Mouse (Mus musculus): ENCODE measurements around the gene Hist1h2bh. TPM values are rescaled to one million over a fixed set of nuclear protein-coding genes. Genes with fewer than 3 reads are reported as not detected.
"Not testable (repeated sequence)": the region's sequence is repeated elsewhere in the genome, so short reads cannot be mapped to it uniquely, and the experiment has no call there.

The Hist1h2bh gene
- polyA plus RNA-seq, 1 experiment from 2014 or later, result 0.94 TPM

DNA sequence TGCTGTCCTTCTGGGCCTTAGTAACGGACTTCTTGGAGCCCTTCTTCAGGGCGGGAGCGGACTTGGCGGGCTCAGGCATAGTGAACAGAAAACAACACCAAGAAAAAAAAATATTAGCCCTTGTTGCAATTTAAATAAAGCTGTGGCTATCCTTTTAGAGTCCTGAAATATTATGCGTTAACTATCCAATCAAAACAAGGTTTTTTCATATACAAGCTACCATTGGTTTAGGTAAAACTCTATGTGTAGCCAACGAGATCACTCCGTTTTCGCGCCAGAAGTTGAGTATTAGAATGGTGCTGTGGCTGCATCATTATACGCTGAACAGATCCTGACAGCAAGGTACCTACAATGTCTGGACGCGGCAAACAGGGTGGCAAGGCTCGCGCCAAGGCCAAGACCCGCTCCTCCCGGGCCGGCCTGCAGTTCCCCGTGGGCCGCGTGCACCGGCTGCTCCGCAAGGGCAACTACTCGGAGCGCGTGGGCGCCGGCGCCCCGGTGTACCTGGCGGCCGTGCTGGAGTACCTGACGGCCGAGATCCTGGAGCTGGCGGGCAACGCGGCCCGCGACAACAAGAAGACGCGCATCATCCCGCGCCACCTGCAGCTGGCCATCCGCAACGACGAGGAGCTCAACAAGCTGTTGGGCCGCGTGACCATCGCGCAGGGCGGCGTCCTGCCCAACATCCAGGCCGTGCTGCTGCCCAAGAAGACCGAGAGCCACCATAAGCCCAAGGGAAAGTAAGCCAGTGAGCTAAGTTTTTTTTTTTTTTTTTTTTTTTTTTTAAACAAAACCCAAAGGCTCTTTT is 9.4 kb downstream of the Hist1h2bh start, which contains the start of gene Hist1h2af:
Hist1h2af (plus strand) TSS at position 347 of the 808 bp plus-strand sequence.
- WGBS, result under 1% methylated on average over 24 of the region's 53 CpGs
- not testable (repeated sequence) for H3K27me3 ChIP-seq (replicated peaks; ENCODE audit: control insufficient read depth, insufficient read depth, low read length); H3K36me3 ChIP-seq (ENCODE audit: control insufficient read depth, insufficient read depth, low read length); H3K9me3 ChIP-seq (ENCODE audit: control insufficient read depth, low read length)
- H3K4me1 ChIP-seq (ENCODE audit: control insufficient read depth, insufficient read depth, low read length), result peaks cover 23% of the 10 kb centered on the region
- H3K9ac ChIP-seq (ENCODE audit: low read depth, low read length), result peak within 1 kb of the TSS; percentile 74
- peak; percentile 51 for ATAC-seq
- H3K4me2 ChIP-seq (ENCODE audit: low read depth, low read length), result peak within 1 kb of the TSS; percentile 65
- H3K27ac ChIP-seq (ENCODE audit: low read length), result peak within 1 kb of the TSS; percentile 98
- H3K4me3 ChIP-seq (ENCODE audit: low read length), result peak within 1 kb of the TSS; percentile 55

DNA sequence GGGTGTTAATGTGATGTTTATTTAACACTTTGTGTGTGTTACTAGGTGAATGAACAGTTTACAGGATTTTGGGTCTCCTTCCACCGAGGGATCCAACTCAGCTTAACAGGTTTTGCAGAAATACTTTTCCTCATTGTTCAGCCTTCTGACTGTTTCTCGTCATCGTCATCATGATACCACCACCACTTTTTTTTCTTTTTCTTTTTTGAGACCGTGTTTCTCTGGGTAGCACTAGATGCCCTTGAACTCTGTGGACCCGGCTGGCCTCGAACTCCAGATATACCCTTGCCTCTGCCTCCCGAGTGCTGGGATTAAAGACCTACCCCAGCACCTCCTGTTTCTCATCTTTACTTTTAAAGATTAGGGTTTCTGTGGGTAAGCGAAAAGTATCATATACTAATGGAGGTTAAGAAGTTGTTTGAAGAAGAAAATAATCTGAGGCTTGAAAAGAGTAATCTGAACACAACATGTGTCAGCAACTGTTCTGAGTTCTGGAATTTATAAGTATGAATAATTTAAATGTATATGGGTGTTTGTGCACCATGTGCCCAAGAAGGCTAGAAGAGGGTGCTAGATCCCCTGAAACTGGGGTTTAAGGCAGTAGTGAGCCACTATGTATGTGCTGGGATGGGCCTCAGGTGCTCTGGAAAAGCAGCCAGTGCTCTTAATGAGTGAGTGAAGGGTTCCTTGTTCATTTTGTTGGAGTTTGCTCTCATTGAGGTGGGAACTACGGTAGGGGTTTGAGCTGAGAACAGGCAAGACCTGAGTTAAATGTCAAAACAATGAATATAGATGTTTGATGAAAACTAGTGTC is 10.7 kb downstream of the Hist1h2bh start:
- Histone ChIP-seq H3K9ac (ENCODE audit: low read depth, low read length) (peak overlapping the region; percentile 74), H3K4me1 (ENCODE audit: control insufficient read depth, insufficient read depth, low read length) (peaks cover 23% of the 10 kb centered on the region), H3K9me3 (ENCODE audit: control insufficient read depth, low read length) (no peaks in the 10 kb centered on the region), H3K36me3 (ENCODE audit: control insufficient read depth, insufficient read depth, low read length) (no peaks in the 10 kb centered on the region), H3K27ac (ENCODE audit: low read length) (peak overlapping the region; percentile 98), H3K4me2 (ENCODE audit: low read depth, low read length) (peak overlapping the region; percentile 65), H3K27me3 (replicated peaks; ENCODE audit: control insufficient read depth, insufficient read depth, low read length) (no peaks in the 10 kb centered on the region), H3K4me3 (ENCODE audit: low read length) (peak overlapping the region; percentile 59)
- WGBS, result 15% methylated on average over 9 of the region's 9 CpGs
- ATAC-seq, result no peak

DNA sequence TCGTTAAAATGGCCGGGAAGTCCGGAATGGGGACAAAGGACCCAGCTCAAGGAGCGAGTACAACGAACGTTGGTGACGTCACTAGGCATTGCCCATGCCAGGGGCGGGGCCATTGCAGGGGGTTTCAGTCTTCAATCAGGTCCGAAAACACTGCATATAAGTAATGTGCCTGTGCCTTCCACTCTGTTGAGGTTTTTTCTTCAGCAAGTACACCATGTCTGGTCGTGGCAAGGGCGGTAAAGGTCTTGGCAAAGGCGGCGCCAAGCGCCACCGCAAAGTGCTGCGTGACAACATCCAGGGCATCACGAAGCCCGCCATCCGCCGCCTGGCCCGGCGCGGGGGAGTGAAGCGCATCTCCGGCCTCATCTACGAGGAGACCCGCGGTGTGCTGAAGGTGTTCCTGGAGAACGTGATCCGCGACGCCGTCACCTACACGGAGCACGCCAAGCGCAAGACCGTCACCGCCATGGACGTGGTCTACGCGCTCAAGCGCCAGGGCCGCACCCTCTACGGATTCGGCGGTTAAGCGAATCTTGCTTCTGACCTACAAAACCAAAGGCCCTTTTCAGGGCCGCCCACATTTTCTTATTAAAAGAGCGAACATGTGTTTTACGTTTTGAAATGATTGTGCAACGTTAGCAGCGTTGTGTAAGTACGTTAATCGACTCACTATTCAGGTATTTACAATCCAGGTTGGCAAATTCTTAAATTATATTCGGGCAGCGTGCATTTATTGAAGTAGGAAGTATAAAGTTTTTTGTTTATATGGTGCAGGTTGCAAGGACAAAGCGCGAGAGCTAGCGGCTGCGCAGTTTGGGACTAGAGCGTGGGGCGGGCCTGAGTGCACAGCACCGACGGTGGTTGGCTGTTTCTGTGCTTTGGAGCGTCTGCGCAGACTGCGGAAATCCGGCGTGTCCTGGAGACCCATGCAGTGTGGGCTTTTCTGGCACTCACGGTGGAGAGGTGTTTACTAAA is 12.0 kb downstream of the Hist1h2bh start, which contains the start of gene Hist1h4h:
Hist1h4h (plus strand) TSS at position 150 of the 975 bp plus-strand sequence.
- ATAC-seq, result peak; percentile 73
- Histone ChIP-seq H3K4me1 (ENCODE audit: control insufficient read depth, insufficient read depth, low read length) (peaks cover 17% of the 10 kb centered on the region), H3K4me2 (ENCODE audit: low read depth, low read length) (peak within 1 kb of the TSS; percentile 65), H3K9me3 (ENCODE audit: control insufficient read depth, low read length) (no peaks in the 10 kb centered on the region), H3K4me3 (ENCODE audit: low read length) (peak within 1 kb of the TSS; percentile 59), H3K36me3 (ENCODE audit: control insufficient read depth, insufficient read depth, low read length) (no peaks in the 10 kb centered on the region), H3K27me3 (replicated peaks; ENCODE audit: control insufficient read depth, insufficient read depth, low read length) (no peaks in the 10 kb centered on the region), H3K27ac (ENCODE audit: low read length) (peak within 1 kb of the TSS; percentile 98), H3K9ac (ENCODE audit: low read depth, low read length) (peak within 1 kb of the TSS; percentile 74)
- WGBS, result under 1% methylated on average over 57 of the region's 70 CpGs

DNA sequence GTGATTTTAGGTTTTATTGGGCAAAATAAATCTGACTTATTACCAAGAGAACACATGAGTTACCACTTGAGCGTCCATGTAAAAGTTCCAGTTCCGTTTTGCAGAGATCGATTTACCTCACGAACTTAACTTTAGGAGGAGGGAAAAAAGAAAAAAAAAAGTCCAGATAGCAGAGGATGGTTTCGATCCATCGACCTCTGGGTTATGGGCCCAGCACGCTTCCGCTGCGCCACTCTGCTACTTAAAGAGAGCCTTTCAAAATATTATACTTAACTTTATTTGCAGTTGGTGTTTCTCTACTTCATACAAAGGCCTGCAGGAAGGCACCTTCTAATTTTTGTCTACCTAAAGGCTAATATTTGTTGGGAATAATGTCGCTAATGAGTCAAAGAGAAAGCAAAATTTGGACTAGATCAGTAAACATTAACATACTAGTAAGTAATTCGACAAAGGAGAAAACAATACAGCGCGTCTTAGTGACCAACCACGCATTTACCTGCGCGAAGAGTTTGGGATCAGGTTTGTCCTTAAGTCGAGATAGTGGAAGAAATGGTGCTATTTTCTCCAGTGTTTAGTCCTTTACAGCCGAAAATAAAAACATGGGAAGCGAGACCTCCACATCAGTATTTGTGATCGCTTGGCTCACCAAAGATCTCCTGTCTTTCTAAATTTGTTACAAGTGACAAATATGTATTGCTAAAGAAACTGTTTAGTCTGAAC is 12.9 kb downstream of the Hist1h2bh start:
- Histone ChIP-seq H3K27me3 (replicated peaks; ENCODE audit: control insufficient read depth, insufficient read depth, low read length) (no peaks in the 10 kb centered on the region), H3K27ac (ENCODE audit: low read length) (peak overlapping the region; percentile 98), H3K4me1 (ENCODE audit: control insufficient read depth, insufficient read depth, low read length) (peaks cover 17% of the 10 kb centered on the region), H3K9me3 (ENCODE audit: control insufficient read depth, low read length) (no peaks in the 10 kb centered on the region), H3K4me3 (ENCODE audit: low read length) (peak overlapping the region; percentile 59), H3K36me3 (ENCODE audit: control insufficient read depth, insufficient read depth, low read length) (no peaks in the 10 kb centered on the region), H3K4me2 (ENCODE audit: low read depth, low read length) (peak overlapping the region; percentile 65), H3K9ac (ENCODE audit: low read depth, low read length) (peak overlapping the region; percentile 74)
- ATAC-seq, result no peak
- WGBS, result under 1% methylated on average over 20 of the region's 20 CpGs

DNA sequence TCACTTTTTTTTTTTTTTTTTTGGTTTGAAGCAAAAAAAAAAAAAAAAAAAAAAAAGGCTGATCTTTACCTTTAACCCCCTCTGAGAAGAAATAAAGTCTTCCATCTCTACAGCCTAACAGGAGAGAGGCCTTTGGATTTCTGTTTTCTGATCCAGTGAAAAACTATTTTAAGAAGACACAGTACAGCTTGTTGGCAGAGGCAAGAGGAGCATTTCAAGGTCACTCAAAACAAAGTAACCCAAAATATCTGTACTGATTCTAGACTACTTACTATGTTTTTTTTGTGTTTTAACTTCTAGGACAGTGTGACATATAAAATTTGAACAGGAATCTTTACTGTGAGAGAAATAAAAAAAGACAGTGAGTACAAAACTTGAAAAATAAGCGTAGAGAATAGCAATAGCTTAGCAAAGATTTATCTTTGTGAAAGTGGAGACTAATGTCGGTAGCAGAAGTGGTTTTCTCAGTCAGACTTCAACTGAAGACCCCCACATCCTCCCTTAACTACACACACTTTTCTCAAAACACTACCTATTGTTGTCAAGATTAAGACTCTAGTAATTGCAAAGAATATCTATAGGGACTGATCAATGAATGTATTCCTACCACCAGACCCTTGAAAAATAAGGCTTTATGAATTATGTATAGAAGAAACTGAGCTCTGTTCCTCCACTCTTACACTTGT is 13.6 kb downstream of the Hist1h2bh start:
- 20% methylated on average over 2 of the region's 2 CpGs for WGBS

DNA sequence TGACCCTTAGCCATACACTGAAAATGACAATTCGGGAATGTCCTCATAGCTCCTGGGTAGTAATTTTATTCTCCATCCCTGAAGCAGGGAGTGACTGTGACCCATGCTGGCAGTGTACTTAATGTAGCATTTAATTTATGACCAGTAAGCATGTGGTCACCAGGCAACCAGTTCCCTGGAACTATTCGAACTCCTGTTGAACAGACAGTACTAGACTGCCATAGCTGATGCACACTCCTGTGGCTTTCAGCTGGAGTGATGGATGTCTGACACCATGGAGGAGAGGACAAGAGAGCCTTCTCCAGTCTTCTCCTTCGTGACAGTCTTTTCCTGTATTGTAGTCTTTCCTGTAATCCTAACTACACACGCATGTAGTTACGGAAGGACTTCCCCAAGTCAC is 14.2 kb downstream of the Hist1h2bh start:
- 68% methylated on average over 5 of the region's 5 CpGs for WGBS
- H3K27me3 ChIP-seq (replicated peaks; ENCODE audit: control insufficient read depth, insufficient read depth, low read length), result no peaks in the 10 kb centered on the region
- no peak overlapping the region for H3K27ac ChIP-seq (ENCODE audit: low read length)
- H3K9me3 ChIP-seq (ENCODE audit: control insufficient read depth, low read length), result no peaks in the 10 kb centered on the region
- no peaks in the 10 kb centered on the region for H3K36me3 ChIP-seq (ENCODE audit: control insufficient read depth, insufficient read depth, low read length)
- no peak overlapping the region for H3K9ac ChIP-seq (ENCODE audit: low read depth, low read length)
- H3K4me2 ChIP-seq (ENCODE audit: low read depth, low read length), result no peak overlapping the region
- peaks cover 14% of the 10 kb centered on the region for H3K4me1 ChIP-seq (ENCODE audit: control insufficient read depth, insufficient read depth, low read length)
- no peak overlapping the region for H3K4me3 ChIP-seq (ENCODE audit: low read length)
- no peak for ATAC-seq

More for the DNA sequence above, 13.6 kb downstream of the Hist1h2bh start:
- no peak overlapping the region for H3K27ac ChIP-seq (ENCODE audit: low read length)
- H3K9me3 ChIP-seq (ENCODE audit: control insufficient read depth, low read length), result no peaks in the 10 kb centered on the region
- peak overlapping the region; percentile 65 for H3K4me2 ChIP-seq (ENCODE audit: low read depth, low read length)
- peak overlapping the region; percentile 59 for H3K4me3 ChIP-seq (ENCODE audit: low read length)
- no peak for ATAC-seq
- no peaks in the 10 kb centered on the region for H3K36me3 ChIP-seq (ENCODE audit: control insufficient read depth, insufficient read depth, low read length)
- peak overlapping the region; percentile 54; the same call in 1 of the 2 replicates for H3K9ac ChIP-seq (ENCODE audit: low read depth, low read length)
- peaks cover 15% of the 10 kb centered on the region for H3K4me1 ChIP-seq (ENCODE audit: control insufficient read depth, insufficient read depth, low read length)
- no peaks in the 10 kb centered on the region for H3K27me3 ChIP-seq (replicated peaks; ENCODE audit: control insufficient read depth, insufficient read depth, low read length)

DNA sequence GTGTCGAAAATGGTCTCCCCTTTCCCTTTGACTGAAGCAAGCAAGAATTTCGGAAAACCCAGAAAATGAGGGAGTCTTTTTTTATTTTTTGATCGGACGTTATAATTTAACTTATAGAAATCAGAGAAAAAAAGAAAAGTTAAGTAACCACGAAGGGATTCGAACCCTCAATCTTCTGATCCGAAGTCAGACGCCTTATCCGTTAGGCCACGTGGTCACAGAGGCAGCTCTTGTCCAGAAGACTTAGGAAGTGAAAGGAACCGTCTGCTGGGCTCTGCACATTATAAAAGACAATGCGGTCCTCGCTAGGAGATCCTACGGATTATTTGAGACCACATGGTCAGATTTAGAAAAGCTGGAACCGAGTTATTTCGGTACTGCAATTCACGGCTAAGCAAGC is 16.9 kb downstream of the Hist1h2bh start:
- Histone ChIP-seq H3K4me1 (ENCODE audit: control insufficient read depth, insufficient read depth, low read length) (0 out of 2 replicates have a peak, but pooled peaks cover 5% of the 10 kb centered on the region), H3K4me3 (ENCODE audit: low read length) (peak overlapping the region; percentile 53), H3K27me3 (replicated peaks; ENCODE audit: control insufficient read depth, insufficient read depth, low read length) (no peaks in the 10 kb centered on the region), H3K9ac (ENCODE audit: low read depth, low read length) (peak overlapping the region; percentile 59), H3K27ac (ENCODE audit: low read length) (0 out of 2 replicates have a peak overlapping the region, but pooled peaks have one; percentile 6), H3K36me3 (ENCODE audit: control insufficient read depth, insufficient read depth, low read length) (no peaks in the 10 kb centered on the region), H3K4me2 (ENCODE audit: low read depth, low read length) (peak overlapping the region; percentile 54), H3K9me3 (ENCODE audit: control insufficient read depth, low read length) (no peaks in the 10 kb centered on the region)
- peak; percentile 32; the same call in 1 of the 2 replicates for ATAC-seq
- under 1% methylated on average over 17 of the region's 17 CpGs for WGBS

DNA sequence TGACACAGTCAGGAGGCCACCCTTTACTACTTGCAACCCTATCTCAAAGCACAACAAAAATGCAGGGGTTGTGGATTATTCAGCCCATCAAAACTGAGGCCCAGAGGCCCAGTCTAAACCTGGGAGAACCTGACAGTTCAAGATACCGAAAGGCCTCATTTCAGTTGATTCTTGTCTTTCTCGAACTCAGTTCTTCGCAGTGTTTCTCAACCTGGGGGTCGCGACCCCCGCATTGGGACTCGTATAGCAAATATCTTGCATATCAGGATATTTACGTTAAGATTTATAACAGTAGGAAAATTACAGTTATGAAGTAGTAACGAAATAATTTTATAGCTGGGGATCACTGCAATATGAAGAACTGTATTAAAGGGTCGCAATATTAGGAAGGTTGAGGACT is 17.3 kb downstream of the Hist1h2bh start:
- no peaks in the 10 kb centered on the region for H3K9me3 ChIP-seq (ENCODE audit: control insufficient read depth, low read length)
- peak overlapping the region; percentile 47 for H3K4me2 ChIP-seq (ENCODE audit: low read depth, low read length)
- ATAC-seq, result no peak
- H3K9ac ChIP-seq (ENCODE audit: low read depth, low read length), result peak overlapping the region; percentile 37; the same call in 1 of the 2 replicates
- WGBS, result 3% methylated on average over 10 of the region's 10 CpGs
- no peak overlapping the region for H3K27ac ChIP-seq (ENCODE audit: low read length)
- H3K36me3 ChIP-seq (ENCODE audit: control insufficient read depth, insufficient read depth, low read length), result no peaks in the 10 kb centered on the region
- H3K4me1 ChIP-seq (ENCODE audit: control insufficient read depth, insufficient read depth, low read length), result 0 out of 2 replicates have a peak, but pooled peaks cover 5% of the 10 kb centered on the region
- peak overlapping the region; percentile 39 for H3K4me3 ChIP-seq (ENCODE audit: low read length)
- no peaks in the 10 kb centered on the region for H3K27me3 ChIP-seq (replicated peaks; ENCODE audit: control insufficient read depth, insufficient read depth, low read length)

All from intestine, embryonic 16.5 days (tissue).